Mouse (Mus musculus) liver, postnatal 0 days (tissue): ENCODE results near the gene Pde4b.

ENCODE experiments used
- CTCF ChIP-seq: sonication (generic); IDR thresholded peaks from 2 replicates; pipeline ENCODE4 v1.5.1; 2016; ENCODE audit warnings: antibody characterized with exemption, low read depth
- EP300 ChIP-seq: IDR thresholded peaks from 2 replicates; pipeline ENCODE4 v1.6.1; 2016; ENCODE audit warnings: antibody characterized with exemption, low read depth, mild to moderate bottlenecking

- TF ChIP-seq CTCF (no peak), EP300 (no peak)
These were observed 469.7 kb downstream of the Pde4b start for GRCm38 (mm10) chr4:102557006-102557405.
